Mouse (Mus musculus) CH12.LX (cell line): ENCODE data around the gene Caln1. TPM values are rescaled to one million over a fixed set of nuclear protein-coding genes. Genes with fewer than 3 reads are reported as not detected.

ENCODE experiments used
- DNase-seq: peaks from one replicate; pipeline ENCODE4 v3.0.0-alpha.2; 2013; ENCODE audit errors: extremely low read depth
- H3K27ac ChIP-seq: 2 replicates; pipeline ENCODE4 v1.5.1; 2012; ENCODE audit warnings: low read depth, mild to moderate bottlenecking, control low read depth, moderate library complexity; ENCODE audit not compliant: insufficient read depth
- H3K27me3 ChIP-seq: replicated peaks from 2 replicates; pipeline ENCODE3; 2012; ENCODE audit warnings: inconsistent platforms
- H3K36me3 ChIP-seq, 2 experiments: replicated peaks in 1 of 2; 2 replicates each; pipeline versions ENCODE3 to v1.6.1; 2012; ENCODE audit warnings: inconsistent platforms in 1 of 2, low read length in 1 of 2, mild to moderate bottlenecking in 1 of 2, mixed read lengths in 1 of 2, moderate library complexity in 1 of 2; ENCODE audit not compliant: control insufficient read depth in 1 of 2, insufficient read depth in 1 of 2
- H3K4me1 ChIP-seq, 2 experiments: 2 replicates each; pipeline ENCODE4 v1.6.1; 2012; ENCODE audit warnings: inconsistent platforms in 1 of 2, moderate library complexity in 1 of 2; ENCODE audit not compliant: insufficient read depth in 2 of 2, control insufficient read depth in 1 of 2
- H3K4me2 ChIP-seq: 2 replicates; pipeline ENCODE4 v1.6.1; 2012; ENCODE audit warnings: low read depth, mild to moderate bottlenecking, control low read depth; ENCODE audit not compliant: poor library complexity, insufficient read depth, severe bottlenecking
- H3K4me3 ChIP-seq, 3 experiments: fragments of 150-350 bp in 1 of 3; sonication (generic) in 1 of 3; replicated peaks in 1 of 3; 2 replicates each; pipeline versions ENCODE3 to v1.5.1; 2011 to 2012; ENCODE audit warnings: low read depth in 2 of 3, low read length in 2 of 3, mild to moderate bottlenecking in 2 of 3, moderate library complexity in 2 of 3, control low read depth in 1 of 3, improper control_type of control experiment in 1 of 3, inconsistent platforms in 1 of 3, mixed read lengths in 1 of 3; ENCODE audit not compliant: poor library complexity in 1 of 3
- H3K79me2 ChIP-seq: replicated peaks from 2 replicates; pipeline ENCODE4 v1.6.1; 2012; ENCODE audit warnings: mild to moderate bottlenecking, moderate library complexity; ENCODE audit not compliant: control insufficient read depth, poor library complexity, insufficient read depth, severe bottlenecking; ENCODE audit errors: extremely low read depth
- H3K9ac ChIP-seq: 2 replicates; pipeline ENCODE4 v1.6.1; 2012; ENCODE audit warnings: low read depth, mild to moderate bottlenecking, control low read depth, moderate library complexity; ENCODE audit not compliant: insufficient read depth
- H3K9me3 ChIP-seq: replicated peaks from 2 replicates; pipeline ENCODE3; 2012; ENCODE audit warnings: low read length, inconsistent platforms, mixed read lengths
- BHLHE40 ChIP-seq: IDR thresholded peaks from 2 replicates; pipeline ENCODE4 v1.6.1; 2011; ENCODE audit warnings: mild to moderate bottlenecking, low read depth, low read length, improper control_type of control experiment
- CTCF ChIP-seq, 2 experiments: IDR thresholded peaks in 1 of 2; conservative IDR thresholded peaks in 1 of 2; 2 replicates each; pipeline ENCODE4 v1.5.1; 2011 to 2012; ENCODE audit warnings: low read depth in 2 of 2, low read length in 2 of 2, improper control_type of control experiment in 1 of 2, inconsistent platforms in 1 of 2, mild to moderate bottlenecking in 1 of 2, moderate library complexity in 1 of 2
- IRF4 ChIP-seq: IDR thresholded peaks from 2 replicates; pipeline ENCODE4 v1.6.1; 2014; ENCODE audit warnings: low read depth, mild to moderate bottlenecking, inconsistent platforms, low read length, improper control_type of control experiment
- JUN ChIP-seq: IDR thresholded peaks from 2 replicates; pipeline ENCODE4 v1.6.1; 2011; ENCODE audit warnings: low read depth, mild to moderate bottlenecking, low read length, improper control_type of control experiment, moderate library complexity; ENCODE audit not compliant: insufficient read depth
- JUND ChIP-seq: conservative IDR thresholded peaks from 2 replicates; pipeline ENCODE4 v1.6.1; 2011; ENCODE audit warnings: low read depth, low read length, improper control_type of control experiment
- MAFK ChIP-seq: IDR thresholded peaks from 2 replicates; pipeline ENCODE4 v1.6.1; 2011; ENCODE audit warnings: low read length, improper control_type of control experiment; ENCODE audit not compliant: insufficient replicate concordance
- MAX ChIP-seq: IDR thresholded peaks from 2 replicates; pipeline ENCODE4 v1.6.1; 2011; ENCODE audit warnings: low read length, improper control_type of control experiment
- MAZ ChIP-seq: IDR thresholded peaks from 2 replicates; pipeline ENCODE4 v1.6.1; 2012; ENCODE audit warnings: low read depth, mild to moderate bottlenecking, inconsistent platforms, low read length, improper control_type of control experiment, moderate library complexity
- PAX5 ChIP-seq: IDR thresholded peaks from 2 replicates; pipeline ENCODE4 v1.6.1; 2012; ENCODE audit warnings: low read length, inconsistent platforms, mixed read lengths
- POLR2A ChIP-seq: IDR thresholded peaks from 2 replicates; pipeline ENCODE4 v1.6.1; 2011; ENCODE audit warnings: low read depth, mild to moderate bottlenecking, improper control_type of control experiment, low read length
- SIN3A ChIP-seq: IDR thresholded peaks from 2 replicates; pipeline ENCODE4 v1.6.1; 2012; ENCODE audit warnings: low read length, improper control_type of control experiment, inconsistent platforms
- UBTF ChIP-seq: IDR thresholded peaks from 2 replicates; pipeline ENCODE4 v1.6.1; 2012; ENCODE audit warnings: low read depth, mild to moderate bottlenecking, inconsistent platforms, low read length, improper control_type of control experiment, moderate library complexity
- dilution Hi-C: fragments of 300-500 bp; cut with MboI; formaldehyde crosslinking; loops from 2 replicates; pipeline ENCODE4 v1.14.3; 2020; ENCODE audit warnings: low sequenced_read_pairs; ENCODE audit not compliant: extremely low pct_unique_long_range_greater_than_20kb, extremely low pct_ligation_motif_present
- in situ Hi-C: fragments of 300-500 bp; cut with MboI; formaldehyde crosslinking; loops from 3 replicates; pipeline ENCODE4 v1.14.3; 2019; ENCODE audit warnings: low sequenced_read_pairs, low pct_ligation_motif_present, low pct_unique_long_range_greater_than_20kb, mixed read lengths
- polyA plus RNA-seq: library from polyadenylated mRNA; unstranded; fragments of >175 nt; gene quantifications from 2 replicates; pipeline ENCODE4 v1.2.1, GENCODE M21; 2012; ENCODE audit warnings: low read depth; ENCODE audit not compliant: insufficient read length
- total RNA-seq, 2 experiments: library from RNA; depleted of rRNA; stranded (reverse); fragments of 300-350 nt in 1 of 2; fragments of >200 nt in 1 of 2; gene quantifications; 2 replicates each; pipeline ENCODE4 v1.2.3; 2012 to 2014

Gene Caln1
- total and polyA plus RNA-seq, 3 experiments = under 0.01 TPM; not detected in 2

- H3K4me2 ChIP-seq = no peak overlapping the region
- DNase-seq = no peak
- H3K27ac ChIP-seq = no peak overlapping the region
- peaks cover 42% of the 10 kb centered on the region for H3K9me3 ChIP-seq
- H3K79me2 ChIP-seq = no peaks in the 10 kb centered on the region
- no peaks in the 10 kb centered on the region for H3K27me3 ChIP-seq
- no peak for TF ChIP-seq PAX5
- TF ChIP-seq MAZ = no peak
- TF ChIP-seq JUN = no peak
- no peak for TF ChIP-seq MAX
- no peak for TF ChIP-seq CTCF (conservative IDR thresholded peaks at IDR 0.05 in 1 of 2, IDR thresholded peaks at IDR 0.05 in 1 of 2; ENCODE audit: low read depth in 2 of 2, low read length in 2 of 2)
- no peaks in the 10 kb centered on the region for H3K4me1 ChIP-seq
- dilution Hi-C loops = no loop called here
- no peak overlapping the region for H3K4me3 ChIP-seq
- in situ Hi-C loops = no loop called here
- H3K36me3 ChIP-seq = no peaks in the 10 kb centered on the region
- H3K9ac ChIP-seq = no peak overlapping the region
Observed at GRCm38 (mm10) chr5:130672588-130672987, 303.3 kb downstream of the Caln1 start.

- in situ Hi-C loops = no loop called here
- no peaks in the 10 kb centered on the region for H3K36me3 ChIP-seq
- no peak overlapping the region for H3K4me2 ChIP-seq
- peaks cover 46% of the 10 kb centered on the region for H3K9me3 ChIP-seq
- no peaks in the 10 kb centered on the region for H3K79me2 ChIP-seq
- H3K27ac ChIP-seq = no peak overlapping the region
- H3K27me3 ChIP-seq = no peaks in the 10 kb centered on the region
- H3K9ac ChIP-seq = no peak overlapping the region
- dilution Hi-C loops = no loop called here
- TF ChIP-seq MAFK = no peak
- TF ChIP-seq SIN3A = no peak
- no peak for TF ChIP-seq JUND
- no peak for TF ChIP-seq JUN
- TF ChIP-seq BHLHE40 = no peak
- no peak for TF ChIP-seq UBTF
- TF ChIP-seq, all 38 proteins: peak for 0
- Histone ChIP-seq H3K4me3 (no peak overlapping the region), H3K4me1 (no peaks in the 10 kb centered on the region)
- DNase-seq = no peak
Observed at GRCm38 (mm10) chr5:130673092-130673491, 303.8 kb downstream of the Caln1 start.

- no peak for TF ChIP-seq POLR2A
- no peak for TF ChIP-seq IRF4
- TF ChIP-seq SIN3A = no peak
- Histone ChIP-seq H3K9ac (no peak overlapping the region), H3K27me3 (no peaks in the 10 kb centered on the region), H3K79me2 (no peaks in the 10 kb centered on the region), H3K4me3 (no peak overlapping the region), H3K9me3 (peaks cover 31% of the 10 kb centered on the region), H3K4me2 (no peak overlapping the region), H3K36me3 (no peaks in the 10 kb centered on the region), H3K27ac (no peak overlapping the region), H3K4me1 (no peaks in the 10 kb centered on the region)
- dilution Hi-C loops (no loop called here), in situ Hi-C loops (no loop called here)
- DNase-seq = no peak
Observed at GRCm38 (mm10) chr5:130677895-130678294, 308.6 kb downstream of the Caln1 start.
